Mouse (Mus musculus): ENCODE data around the gene Pip5k1b. TPM values are rescaled to one million over a fixed set of nuclear protein-coding genes. Genes with fewer than 3 reads are reported as not detected.
A peak's percentile ranks its signal among the peaks of the same experiment; 100 is the strongest.

Pip5k1b gene
- polyA plus RNA-seq, 1 experiment, result 2.8 TPM

GRCm38 (mm10) chr19:24321900-24322311, 233.8 kb downstream of the Pip5k1b start:
- no peak for DNase-seq (ENCODE audit: low read depth)
- TF ChIP-seq CTCF (IDR thresholded peaks at IDR 0.05; ENCODE audit: borderline replicate concordance, extremely low read depth, insufficient read depth, insufficient read length), result no peak
- TF ChIP-seq POLR2A (IDR thresholded peaks at IDR 0.05; ENCODE audit: borderline replicate concordance, extremely low read depth, insufficient read depth, insufficient read length, poor library complexity, severe bottlenecking), result no peak

GRCm38 (mm10) chr19:24321211-24321899, 234.3 kb downstream of the Pip5k1b start:
- no peak for TF ChIP-seq CTCF (IDR thresholded peaks at IDR 0.05; ENCODE audit: borderline replicate concordance, extremely low read depth, insufficient read depth, insufficient read length)
- no peak for DNase-seq (ENCODE audit: low read depth)

- peak; percentile 69 for DNase-seq (ENCODE audit: low read depth)
- no peak for TF ChIP-seq CTCF (IDR thresholded peaks at IDR 0.05; ENCODE audit: borderline replicate concordance, extremely low read depth, insufficient read depth, insufficient read length)
- TF ChIP-seq POLR2A (IDR thresholded peaks at IDR 0.05; ENCODE audit: borderline replicate concordance, extremely low read depth, insufficient read depth, insufficient read length, poor library complexity, severe bottlenecking), result no peak
Observed at GRCm38 (mm10) chr19:24318172-24318571, 237.5 kb downstream of the Pip5k1b start.

- no peak for DNase-seq (ENCODE audit: low read depth)
- TF ChIP-seq POLR2A (IDR thresholded peaks at IDR 0.05; ENCODE audit: borderline replicate concordance, extremely low read depth, insufficient read depth, insufficient read length, poor library complexity, severe bottlenecking), result no peak
- no peak for TF ChIP-seq CTCF (IDR thresholded peaks at IDR 0.05; ENCODE audit: borderline replicate concordance, extremely low read depth, insufficient read depth, insufficient read length)
Observed at GRCm38 (mm10) chr19:24317731-24318130, 237.9 kb downstream of the Pip5k1b start.

GRCm38 (mm10) chr19:24317038-24317591, 238.6 kb downstream of the Pip5k1b start:
- DNase-seq (ENCODE audit: low read depth), result peak; percentile 98
- no peak for TF ChIP-seq CTCF (IDR thresholded peaks at IDR 0.05; ENCODE audit: borderline replicate concordance, extremely low read depth, insufficient read depth, insufficient read length)
- no peak for TF ChIP-seq POLR2A (IDR thresholded peaks at IDR 0.05; ENCODE audit: borderline replicate concordance, extremely low read depth, insufficient read depth, insufficient read length, poor library complexity, severe bottlenecking)

- DNase-seq (ENCODE audit: low read depth), result no peak
- no peak for TF ChIP-seq CTCF (IDR thresholded peaks at IDR 0.05; ENCODE audit: borderline replicate concordance, extremely low read depth, insufficient read depth, insufficient read length)
- no peak for TF ChIP-seq POLR2A (IDR thresholded peaks at IDR 0.05; ENCODE audit: borderline replicate concordance, extremely low read depth, insufficient read depth, insufficient read length, poor library complexity, severe bottlenecking)
Observed at GRCm38 (mm10) chr19:24316060-24316725, 239.5 kb downstream of the Pip5k1b start.

GRCm38 (mm10) chr19:24315234-24315633, 240.4 kb downstream of the Pip5k1b start:
- TF ChIP-seq POLR2A (IDR thresholded peaks at IDR 0.05; ENCODE audit: borderline replicate concordance, extremely low read depth, insufficient read depth, insufficient read length, poor library complexity, severe bottlenecking) (no peak), CTCF (IDR thresholded peaks at IDR 0.05; ENCODE audit: borderline replicate concordance, extremely low read depth, insufficient read depth, insufficient read length) (no peak)
- DNase-seq (ENCODE audit: low read depth), result no peak

GRCm38 (mm10) chr19:24314676-24315075, 241.0 kb downstream of the Pip5k1b start:
- TF ChIP-seq POLR2A (IDR thresholded peaks at IDR 0.05; ENCODE audit: borderline replicate concordance, extremely low read depth, insufficient read depth, insufficient read length, poor library complexity, severe bottlenecking) (no peak), CTCF (IDR thresholded peaks at IDR 0.05; ENCODE audit: borderline replicate concordance, extremely low read depth, insufficient read depth, insufficient read length) (no peak)
- DNase-seq (ENCODE audit: low read depth), result no peak

- DNase-seq (ENCODE audit: low read depth), result peak; percentile 94
- TF ChIP-seq POLR2A (IDR thresholded peaks at IDR 0.05; ENCODE audit: borderline replicate concordance, extremely low read depth, insufficient read depth, insufficient read length, poor library complexity, severe bottlenecking) (no peak), CTCF (IDR thresholded peaks at IDR 0.05; ENCODE audit: borderline replicate concordance, extremely low read depth, insufficient read depth, insufficient read length) (no peak)
Observed at GRCm38 (mm10) chr19:24312556-24313342, 242.9 kb downstream of the Pip5k1b start.

- DNase-seq (ENCODE audit: low read depth), result no peak
- TF ChIP-seq CTCF (IDR thresholded peaks at IDR 0.05; ENCODE audit: borderline replicate concordance, extremely low read depth, insufficient read depth, insufficient read length) (no peak), POLR2A (IDR thresholded peaks at IDR 0.05; ENCODE audit: borderline replicate concordance, extremely low read depth, insufficient read depth, insufficient read length, poor library complexity, severe bottlenecking) (no peak)
Observed at GRCm38 (mm10) chr19:24312046-24312445, 243.6 kb downstream of the Pip5k1b start.

- TF ChIP-seq CTCF (IDR thresholded peaks at IDR 0.05; ENCODE audit: borderline replicate concordance, extremely low read depth, insufficient read depth, insufficient read length), result no peak
- no peak for TF ChIP-seq POLR2A (IDR thresholded peaks at IDR 0.05; ENCODE audit: borderline replicate concordance, extremely low read depth, insufficient read depth, insufficient read length, poor library complexity, severe bottlenecking)
- DNase-seq (ENCODE audit: low read depth), result peak; percentile 78
Observed at GRCm38 (mm10) chr19:24308305-24308705, 247.4 kb downstream of the Pip5k1b start.

All from brain, embryonic 14.5 days (tissue).